Mouse (Mus musculus): ENCODE data around the gene Fam171a1.

Fam171a1 gene

GRCm38 (mm10) chr2:3273349-3273748 lies 159.3 kb downstream of the Fam171a1 start:
- DNase-seq (ENCODE audit: low read depth): no peak

- DNase-seq (ENCODE audit: low read depth): no peak
Observed at GRCm38 (mm10) chr2:3276106-3276505, 162.1 kb downstream of the Fam171a1 start.

Data from c-Kit-positive CD71-positive TER-119-negative erythroid progenitor cells, embryonic 14.5 days (primary cell).